In the genomic region with DNA sequence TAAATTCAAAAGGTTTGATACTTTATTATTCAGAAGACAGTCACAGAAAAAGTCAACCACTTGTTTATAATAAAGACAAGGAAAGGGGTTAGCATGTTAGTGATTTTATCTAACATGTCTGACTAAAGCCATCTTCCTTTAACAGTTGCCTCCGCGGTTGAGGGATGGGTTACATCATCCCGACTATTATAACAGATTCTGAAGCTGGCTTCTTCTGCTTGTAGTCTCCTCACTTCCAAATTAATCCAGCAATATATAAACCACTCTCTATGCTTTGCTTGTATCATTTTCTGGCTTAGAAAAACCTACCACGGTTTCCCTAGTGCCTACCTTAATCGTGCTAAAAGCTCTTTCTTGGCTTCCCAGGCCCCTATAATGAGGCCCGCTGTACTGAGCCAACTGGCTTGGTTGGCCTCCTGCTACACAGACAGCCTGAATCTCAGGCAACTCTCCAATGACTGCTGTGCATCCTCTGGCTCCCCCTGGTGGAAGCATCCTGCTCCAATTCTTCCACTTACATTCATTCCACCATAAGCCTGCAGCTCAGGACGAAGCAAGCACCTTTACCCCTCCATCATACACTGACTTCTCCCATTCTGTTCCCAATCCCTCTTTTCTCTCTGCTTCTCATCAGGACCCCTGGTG, we compare ENCODE assay signal across 9 mouse cellular contexts. TPM values are rescaled to one million over a fixed set of nuclear protein-coding genes. Genes with fewer than 3 reads are reported as not detected.
DNase-seq lines count a peak whose midpoint lies in the region; ATAC-seq lines count a peak whose summit lies in the region.
"Had no signal": no experiment of that assay in that cellular context is flagged by ENCODE, and none has a peak within 500 bp of the region (broad histone marks: within the 10 kb centered on the region; RNA-seq: fewer than 3 reads in every experiment).

No protein-coding gene starts in this region.

- 53% methylated on average over 7 of the region's 7 CpGs for WGBS in forebrain, embryonic 11.5 days

- no peaks in the 10 kb centered on the region for H3K27me3 ChIP-seq in forebrain, embryonic 11.5 days (ENCODE audit: control insufficient read depth, insufficient read depth, low read length)
- H3K27me3 ChIP-seq: megakaryocyte, embryonic 14.5 days had no signal

- no peaks in the 10 kb centered on the region for H3K36me3 ChIP-seq in forebrain, embryonic 11.5 days (ENCODE audit: control insufficient read depth, insufficient read depth, low read length)

- H3K9me3 ChIP-seq in forebrain, embryonic 11.5 days (ENCODE audit: control insufficient read depth, low read length) = no peaks in the 10 kb centered on the region
- H3K9me3 ChIP-seq: megakaryocyte, embryonic 14.5 days had no signal

- peak; percentile 73 for DNase-seq in MN1 (ENCODE audit: low spot score)
- peak; percentile 24 for DNase-seq in c-Kit-negative CD71-positive TER-119-positive erythroid progenitor cells, embryonic 14.5 days (ENCODE audit: low read depth, low spot score)
- DNase-seq in forebrain, embryonic 11.5 days (ENCODE audit: low spot score) = peak; percentile 82
- DNase-seq in left cerebral cortex, adult 11 months (ENCODE audit: low spot score) = peak; percentile 58
- peak; percentile 78 to 80 for DNase-seq in right cerebral cortex, adult 2 months (ENCODE audit: low spot score in 2 of 2)
- peak; percentile 75 for DNase-seq in urinary bladder, postnatal 14 days (ENCODE audit: low spot score)

- no peak overlapping the region for H3K4me3 ChIP-seq in forebrain, embryonic 11.5 days (ENCODE audit: low read depth, low read length)
- H3K4me3 ChIP-seq: megakaryocyte, embryonic 14.5 days had no signal

- H3K9ac ChIP-seq in forebrain, embryonic 11.5 days (ENCODE audit: low read length) = no peak overlapping the region

- H3K4me1 ChIP-seq in forebrain, embryonic 11.5 days (replicated peaks; ENCODE audit: control insufficient read depth, insufficient read depth, low read length) = no peaks in the 10 kb centered on the region

- no peak overlapping the region for H3K27ac ChIP-seq in forebrain, embryonic 11.5 days (ENCODE audit: low read depth, low read length)

- H3K4me2 ChIP-seq in forebrain, embryonic 11.5 days (ENCODE audit: low read depth, low read length, severe bottlenecking) = no peak overlapping the region

- ATAC-seq in forebrain, embryonic 11.5 days (replicated peaks; ENCODE audit: low FRiP score) = no peak; the same call in 1 of the 2 replicates
- ATAC-seq in hematopoietic stem cell, adult 5-6 weeks (replicated peaks in 1 of 2; ENCODE audit: insufficient read depth in 1 of 2, low FRiP score in 2 of 2, low TSS enrichment in 1 of 2, low read depth in 1 of 2, poor library complexity in 2 of 2, severe bottlenecking in 2 of 2) = peak; percentile 49 to 83; a peak in 2 of 4 replicates
- peak; percentile 90 for ATAC-seq in megakaryocyte progenitor cell, adult 5-6 weeks (replicated peaks; ENCODE audit: poor library complexity)

RNA-seq across cellular contexts. Expression of a gene that starts 18.0 kb away (rescaled TPM):
- 76.1 and 83.0 TPM in 2 replicates for polyA plus RNA-seq in forebrain, embryonic 11.5 days (2014; fragmentation: Nextera tagmentation; extraction: Ambion mirVana)
- 123 and 151 TPM in 2 replicates for total RNA-seq in hematopoietic stem cell, adult 5-6 weeks (2017)
- 262 and 283 TPM in 2 replicates for total RNA-seq in megakaryocyte progenitor cell, adult 5-6 weeks (2015)
- 159 and 183 TPM in 2 replicates for total RNA-seq in megakaryocyte progenitor cell, adult 5-6 weeks (2017)

Comparison
In these comparisons a context has a peak if more than half of its experiments do, and no peak if none do; other contexts are left out.
1. DNase-seq: peak in every context shown above with its lines; median percentile 82 in forebrain, embryonic 11.5 days; 79 in right cerebral cortex, adult 2 months; 75 in urinary bladder, postnatal 14 days; 73 in MN1; 58 in left cerebral cortex, adult 11 months; 24 in c-Kit-negative CD71-positive TER-119-positive erythroid progenitor cells, embryonic 14.5 days.